Mouse (Mus musculus): ENCODE results near the gene Ube2j2.

DNA sequence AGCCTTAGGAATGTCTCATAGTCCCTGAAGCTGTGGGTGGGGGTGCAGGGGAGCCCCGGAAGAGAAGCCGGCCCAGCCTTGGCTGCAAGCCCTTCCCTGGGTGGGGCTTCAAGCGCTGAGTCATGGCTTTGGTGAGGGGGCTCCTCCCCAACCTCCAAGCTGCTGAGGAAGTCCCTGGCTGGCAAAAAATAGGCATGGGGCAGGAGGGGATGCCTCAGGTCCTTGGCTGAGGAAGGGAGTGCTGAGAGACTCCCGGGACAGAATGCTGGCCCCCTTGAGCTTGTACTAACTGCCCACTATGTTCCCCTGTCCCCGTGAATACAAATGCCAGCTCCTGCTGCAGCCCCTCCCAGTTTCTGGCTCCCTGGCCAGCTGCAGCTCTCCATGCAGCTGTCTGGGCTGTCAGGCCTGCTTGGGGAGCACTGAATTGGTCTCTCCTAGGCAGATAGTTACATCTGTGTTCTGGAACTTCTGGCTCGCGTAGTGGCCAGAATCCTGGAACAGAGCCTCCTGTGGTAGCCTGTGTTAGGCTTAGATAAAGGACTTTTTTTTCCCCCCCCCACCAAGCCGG, 49.2 kb upstream of the Ube2j2 start:
- no peak for TF ChIP-seq CTCF (IDR thresholded peaks at IDR 0.05; ENCODE audit: borderline replicate concordance, extremely low read depth, insufficient read depth, insufficient read length)
- no peak for TF ChIP-seq POLR2A (IDR thresholded peaks at IDR 0.05; ENCODE audit: borderline replicate concordance, extremely low read depth, insufficient read depth, insufficient read length, poor library complexity, severe bottlenecking)

Measured in brain, embryonic 14.5 days (tissue).